Mouse (Mus musculus) spleen, adult 2 months (tissue): ENCODE measurements around the gene Kif21a.

Experiments
- CTCF ChIP-seq: fragments of 200-500 bp; IDR thresholded peaks from 2 replicates; pipeline ENCODE4 v1.5.1; 2011; ENCODE audit warnings: mild to moderate bottlenecking, inconsistent platforms; ENCODE audit not compliant: insufficient read depth, insufficient read length, insufficient replicate concordance; ENCODE audit errors: extremely low read depth
- POLR2A ChIP-seq: fragments of 200-500 bp; IDR thresholded peaks from 2 replicates; pipeline ENCODE4 v1.6.1; 2011; ENCODE audit warnings: low read depth, low read length, inconsistent platforms

GRCm38 (mm10) chr15:90935579-90935978 lies 114.2 kb downstream of the Kif21a start:
- TF ChIP-seq POLR2A, result no peak
- TF ChIP-seq CTCF, result no peak
